Mouse (Mus musculus) embryonic facial prominence, embryonic 15.5 days (tissue): ENCODE measurements at regions not wholly inside any gene's neighbourhood (a gene's known extent, or its start where the extent isn't known, plus 50 kb on each side); places are given as distances from the start of the nearest gene placed in this dataset.

Experiments
- ATAC-seq: fragments of 200-750 bp; cut with Nextera tagmentation; 2 replicates; pipeline ENCODE4 v1.8.0; 2017; ENCODE audit warnings: low read depth, moderate TSS enrichment; ENCODE audit not compliant: insufficient number of reproducible peaks, low FRiP score, low TSS enrichment
- H3K27ac ChIP-seq: fragments of 300-500 bp; sonication (generic); replicated peaks from 2 replicates; pipeline ENCODE4 v1.5.1; 2015; ENCODE audit warnings: mild to moderate bottlenecking, inconsistent platforms
- H3K27me3 ChIP-seq: fragments of 300-500 bp; sonication (generic); 2 replicates; pipeline ENCODE4 v1.6.1; 2015; ENCODE audit warnings: inconsistent platforms
- H3K36me3 ChIP-seq: fragments of 300-500 bp; sonication (generic); 2 replicates; pipeline ENCODE4 v1.6.1; 2015; ENCODE audit warnings: mild to moderate bottlenecking, inconsistent platforms
- H3K4me1 ChIP-seq: fragments of 300-500 bp; sonication (generic); 2 replicates; pipeline ENCODE4 v1.6.1; 2015; ENCODE audit warnings: inconsistent platforms
- H3K4me2 ChIP-seq: fragments of 300-500 bp; sonication (generic); replicated peaks from 2 replicates; pipeline ENCODE4 v1.6.1; 2015; ENCODE audit warnings: mild to moderate bottlenecking, inconsistent platforms
- H3K4me3 ChIP-seq: fragments of 300-500 bp; sonication (generic); replicated peaks from 2 replicates; pipeline ENCODE4 v1.5.1; 2015; ENCODE audit warnings: mild to moderate bottlenecking, inconsistent platforms
- H3K9ac ChIP-seq: fragments of 300-500 bp; sonication (generic); 2 replicates; pipeline ENCODE4 v1.6.1; 2015; ENCODE audit warnings: inconsistent platforms
- H3K9me3 ChIP-seq: fragments of 300-500 bp; sonication (generic); replicated peaks from 2 replicates; pipeline ENCODE4 v1.6.1; 2016; ENCODE audit warnings: inconsistent platforms
- WGBS: fragments of 180-500 bp; shearing (Covaris S2); methylation state at CpG from one replicate; pipeline ENCODE4 v1.1.7; 2015; 5-methylcytosine and 5-hydroxymethylcytosine counted together

GRCm38 (mm10) chr12:92120164-92120815, 271.3 kb upstream of the Sel1l start:
- no peak overlapping the region for H3K27ac ChIP-seq
- H3K9me3 ChIP-seq, result no peaks in the 10 kb centered on the region
- no peaks in the 10 kb centered on the region for H3K36me3 ChIP-seq
- WGBS, result 50% methylated on average over 6 of the region's 6 CpGs
- H3K9ac ChIP-seq, result no peak overlapping the region
- no peaks in the 10 kb centered on the region for H3K4me1 ChIP-seq
- H3K4me2 ChIP-seq, result no peak overlapping the region
- H3K27me3 ChIP-seq, result no peaks in the 10 kb centered on the region
- H3K4me3 ChIP-seq, result no peak overlapping the region
- ATAC-seq, result no peak

DNA sequence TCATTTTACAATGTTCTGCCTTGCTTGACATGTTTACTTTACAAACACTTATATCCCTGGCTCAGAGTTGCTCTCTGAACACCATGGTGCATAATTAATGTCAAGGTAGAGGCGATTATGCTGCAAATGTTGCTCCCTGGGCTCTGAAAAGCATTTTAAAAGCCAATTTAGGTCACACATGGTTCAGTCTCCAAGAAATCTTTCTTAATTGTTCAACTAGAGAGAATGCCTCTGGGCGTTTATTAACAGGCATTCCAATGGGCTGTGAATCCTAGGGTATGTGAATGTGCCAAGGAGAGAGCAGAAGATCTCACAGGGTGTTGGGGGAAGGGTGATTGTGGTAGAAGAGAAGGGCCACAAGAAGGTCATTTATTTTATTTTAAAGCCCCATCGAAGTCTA, 260.7 kb upstream of the Sel1l start:
- Histone ChIP-seq H3K4me2 (no peak overlapping the region), H3K36me3 (no peaks in the 10 kb centered on the region), H3K4me3 (no peak overlapping the region), H3K27me3 (no peaks in the 10 kb centered on the region), H3K27ac (no peak overlapping the region), H3K4me1 (no peaks in the 10 kb centered on the region), H3K9me3 (no peaks in the 10 kb centered on the region), H3K9ac (no peak overlapping the region)
- no peak for ATAC-seq
- WGBS, result 56% methylated on average over 3 of the region's 3 CpGs

GRCm38 (mm10) chr12:92100080-92100479, 251.1 kb upstream of the Sel1l start:
- no peak for ATAC-seq
- no peak overlapping the region for H3K27ac ChIP-seq
- no peak overlapping the region for H3K4me2 ChIP-seq
- WGBS, result 72% methylated on average over 4 of the region's 4 CpGs
- no peaks in the 10 kb centered on the region for H3K27me3 ChIP-seq
- no peaks in the 10 kb centered on the region for H3K4me1 ChIP-seq
- H3K9ac ChIP-seq, result no peak overlapping the region
- no peaks in the 10 kb centered on the region for H3K9me3 ChIP-seq
- no peaks in the 10 kb centered on the region for H3K36me3 ChIP-seq
- H3K4me3 ChIP-seq, result no peak overlapping the region

DNA sequence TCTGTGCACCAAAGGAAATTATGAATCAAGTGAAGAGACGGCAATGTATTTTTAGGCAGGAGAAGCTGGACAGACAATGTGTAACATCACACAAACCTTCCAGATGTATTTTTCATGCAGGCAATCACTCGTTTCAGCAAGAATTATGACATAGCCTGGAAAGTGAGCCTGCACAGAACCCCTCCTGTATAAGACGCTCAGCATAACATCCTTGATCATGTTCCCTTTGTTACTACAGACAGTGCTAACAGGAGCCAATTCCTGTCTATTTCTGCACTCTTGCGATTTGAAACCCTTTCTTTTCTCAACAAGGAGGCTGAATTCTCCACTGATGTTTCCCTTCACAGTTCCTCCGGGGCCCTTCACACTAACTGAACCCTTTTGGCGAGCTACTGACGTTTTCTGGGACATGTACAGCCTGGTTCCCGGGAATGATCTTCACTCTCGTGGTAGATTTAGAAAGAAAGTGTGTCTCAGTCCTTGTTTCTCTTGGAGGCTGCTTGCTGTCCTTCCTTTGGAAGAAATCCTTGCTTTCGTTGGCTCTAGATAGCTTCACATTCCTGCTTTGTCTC, 243.9 kb upstream of the Sel1l start:
- no peaks in the 10 kb centered on the region for H3K4me1 ChIP-seq
- no peaks in the 10 kb centered on the region for H3K9me3 ChIP-seq
- no peak overlapping the region for H3K9ac ChIP-seq
- H3K4me3 ChIP-seq, result no peak overlapping the region
- ATAC-seq, result no peak
- no peak overlapping the region for H3K4me2 ChIP-seq
- no peaks in the 10 kb centered on the region for H3K27me3 ChIP-seq
- no peak overlapping the region for H3K27ac ChIP-seq
- 56% methylated on average over 10 of the region's 10 CpGs for WGBS
- H3K36me3 ChIP-seq, result no peaks in the 10 kb centered on the region

- no peak for ATAC-seq
- WGBS, result 85% methylated on average over 10 of the region's 10 CpGs
Observed at GRCm38 (mm10) chr12:92073209-92073608, 224.3 kb upstream of the Sel1l start.

GRCm38 (mm10) chr12:92062731-92063130, 213.8 kb upstream of the Sel1l start:
- Histone ChIP-seq H3K4me2 (no peak overlapping the region), H3K4me1 (no peaks in the 10 kb centered on the region), H3K9ac (no peak overlapping the region), H3K4me3 (no peak overlapping the region), H3K36me3 (no peaks in the 10 kb centered on the region), H3K27ac (no peak overlapping the region), H3K9me3 (no peaks in the 10 kb centered on the region), H3K27me3 (no peaks in the 10 kb centered on the region)
- WGBS, result 81% methylated on average over 4 of the region's 4 CpGs
- no peak for ATAC-seq

More at GRCm38 (mm10) chr12:92073209-92073608, 224.3 kb upstream of the Sel1l start:
- Histone ChIP-seq H3K27me3 (no peaks in the 10 kb centered on the region), H3K4me3 (no peak overlapping the region), H3K9ac (no peak overlapping the region), H3K27ac (no peak overlapping the region), H3K4me1 (no peaks in the 10 kb centered on the region), H3K9me3 (no peaks in the 10 kb centered on the region), H3K36me3 (no peaks in the 10 kb centered on the region), H3K4me2 (no peak overlapping the region)

- 66% methylated on average over 1 of the region's 1 CpGs for WGBS
- Histone ChIP-seq H3K4me3 (no peak overlapping the region), H3K4me1 (no peaks in the 10 kb centered on the region), H3K4me2 (no peak overlapping the region), H3K27me3 (no peaks in the 10 kb centered on the region), H3K9ac (no peak overlapping the region), H3K27ac (no peak overlapping the region), H3K36me3 (no peaks in the 10 kb centered on the region), H3K9me3 (no peaks in the 10 kb centered on the region)
- ATAC-seq, result no peak
Observed at GRCm38 (mm10) chr12:92040481-92040880, 191.5 kb upstream of the Sel1l start.

GRCm38 (mm10) chr12:92029192-92029591, 180.2 kb upstream of the Sel1l start:
- no peaks in the 10 kb centered on the region for H3K27me3 ChIP-seq
- H3K4me1 ChIP-seq, result no peaks in the 10 kb centered on the region
- H3K4me2 ChIP-seq, result no peak overlapping the region
- H3K27ac ChIP-seq, result no peak overlapping the region
- H3K9ac ChIP-seq, result no peak overlapping the region
- H3K9me3 ChIP-seq, result no peaks in the 10 kb centered on the region
- WGBS, result 76% methylated on average over 2 of the region's 2 CpGs
- H3K4me3 ChIP-seq, result no peak overlapping the region
- no peak for ATAC-seq
- H3K36me3 ChIP-seq, result no peaks in the 10 kb centered on the region

DNA sequence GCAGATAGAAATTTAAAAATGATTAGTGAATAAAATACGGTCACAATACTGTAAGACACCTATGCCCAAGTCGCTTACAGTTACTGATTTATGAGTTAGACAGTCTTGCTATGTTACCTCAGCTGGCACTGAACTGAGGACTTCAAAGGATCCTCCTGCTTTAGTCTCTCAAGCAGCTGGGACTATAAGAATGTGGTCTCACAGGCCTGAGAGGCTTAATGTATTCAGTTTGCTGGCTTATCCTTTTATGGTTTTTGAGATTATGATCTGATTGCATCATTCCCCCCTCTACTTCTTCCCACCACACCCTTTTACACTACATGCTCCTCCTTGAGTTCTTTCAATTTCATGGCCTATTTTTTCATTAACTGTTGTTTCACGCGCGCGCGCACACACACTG, 179.4 kb upstream of the Sel1l start:
- Histone ChIP-seq H3K4me1 (no peaks in the 10 kb centered on the region), H3K27me3 (no peaks in the 10 kb centered on the region), H3K27ac (no peak overlapping the region), H3K36me3 (no peaks in the 10 kb centered on the region), H3K9me3 (no peaks in the 10 kb centered on the region), H3K4me3 (no peak overlapping the region), H3K9ac (no peak overlapping the region), H3K4me2 (no peak overlapping the region)
- 86% methylated on average over 7 of the region's 7 CpGs for WGBS
- ATAC-seq, result no peak

DNA sequence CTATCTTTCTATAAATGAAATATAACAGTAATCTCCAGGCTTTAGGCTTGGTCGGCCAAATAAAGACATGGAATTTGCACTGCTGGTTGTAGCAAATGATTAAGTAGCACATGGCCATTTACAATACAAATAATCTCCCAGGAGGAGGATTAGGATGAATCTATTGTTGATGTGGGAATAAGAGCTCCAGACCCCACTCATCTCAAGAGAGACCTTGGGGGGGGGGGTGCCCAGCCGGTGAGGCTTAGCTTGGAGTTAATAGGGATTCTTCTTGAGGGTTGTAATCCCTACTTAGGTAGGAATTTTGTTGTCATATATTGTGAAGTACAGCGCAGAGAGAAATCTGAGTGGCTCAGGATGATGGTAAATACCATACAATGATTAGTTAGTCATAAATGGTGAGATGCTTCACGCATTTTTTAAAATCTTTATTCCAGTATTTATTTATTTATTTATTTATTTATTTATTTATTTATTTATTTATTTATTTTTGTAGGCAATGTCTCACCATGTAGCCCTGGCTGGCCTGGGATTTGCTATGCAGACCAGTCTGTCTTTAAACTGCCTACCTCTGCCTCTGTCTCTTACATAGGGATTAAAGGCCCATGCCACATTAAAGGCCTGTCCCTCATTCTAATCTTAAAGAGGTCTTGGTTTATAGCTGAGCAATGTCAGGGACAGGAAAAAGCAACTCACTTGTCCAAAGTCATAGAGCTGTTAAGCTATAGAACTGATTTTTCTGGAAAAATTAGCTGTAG, 175.7 kb upstream of the Sel1l start:
- H3K27ac ChIP-seq, result no peak overlapping the region
- 73% methylated on average over 4 of the region's 4 CpGs for WGBS
- no peaks in the 10 kb centered on the region for H3K36me3 ChIP-seq
- no peak for ATAC-seq
- H3K27me3 ChIP-seq, result no peaks in the 10 kb centered on the region
- no peaks in the 10 kb centered on the region for H3K4me1 ChIP-seq
- no peak overlapping the region for H3K4me2 ChIP-seq
- H3K9me3 ChIP-seq, result no peaks in the 10 kb centered on the region
- no peak overlapping the region for H3K4me3 ChIP-seq
- no peak overlapping the region for H3K9ac ChIP-seq

GRCm38 (mm10) chr12:92019593-92020224, 170.8 kb upstream of the Sel1l start:
- WGBS, result 44% methylated on average over 6 of the region's 6 CpGs
- Histone ChIP-seq H3K9me3 (no peaks in the 10 kb centered on the region), H3K27ac (no peak overlapping the region), H3K27me3 (no peaks in the 10 kb centered on the region), H3K4me3 (no peak overlapping the region), H3K9ac (no peak overlapping the region), H3K36me3 (no peaks in the 10 kb centered on the region), H3K4me1 (no peaks in the 10 kb centered on the region), H3K4me2 (no peak overlapping the region)
- no peak for ATAC-seq
